Mouse (Mus musculus) WW6 (cell line): ENCODE results near the gene Cnbd2.

Source experiments
- DNase-seq: peaks from one replicate; pipeline ENCODE4 v3.0.0-alpha.2; 2013; ENCODE audit warnings: low read depth, low spot score

The Cnbd2 gene

DNA sequence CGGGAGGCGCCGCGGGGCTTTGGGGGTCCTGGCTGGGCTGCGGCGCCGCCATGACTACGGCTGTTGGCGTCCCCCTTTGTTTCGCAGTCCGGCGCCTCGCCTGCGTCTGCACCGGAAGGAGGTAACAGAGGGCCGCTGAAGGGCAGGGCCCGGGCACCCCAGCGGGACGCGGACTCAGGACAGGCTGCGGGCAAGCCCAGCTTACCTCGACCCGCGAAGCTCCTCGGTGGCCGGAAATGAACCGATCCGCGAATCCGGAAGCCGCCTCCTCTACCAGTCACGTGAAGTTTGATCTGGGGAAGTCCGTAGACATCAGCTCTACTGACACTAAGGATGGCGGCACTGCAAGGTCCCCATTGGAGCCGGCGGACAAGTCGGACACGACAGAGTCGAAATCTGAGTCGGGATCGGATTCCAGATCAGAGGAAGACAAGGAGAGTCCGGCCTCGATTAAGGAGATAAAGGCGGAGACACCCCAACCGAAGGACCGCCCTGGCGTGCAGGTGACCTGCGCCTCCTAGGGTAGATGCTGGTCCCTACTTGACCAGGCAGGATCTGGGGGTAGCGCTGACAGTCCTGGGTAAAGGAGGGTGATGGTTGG is at the start of gene Cnbd2, which contains the start of gene Scand1:
Gene Cnbd2, plus strand, starts transcription at position 3 of the 601 bp plus-strand sequence.
Gene Scand1, minus strand, starts transcription at position 408 of the 601 bp plus-strand sequence.
- DNase-seq: peak; percentile 55

DNA sequence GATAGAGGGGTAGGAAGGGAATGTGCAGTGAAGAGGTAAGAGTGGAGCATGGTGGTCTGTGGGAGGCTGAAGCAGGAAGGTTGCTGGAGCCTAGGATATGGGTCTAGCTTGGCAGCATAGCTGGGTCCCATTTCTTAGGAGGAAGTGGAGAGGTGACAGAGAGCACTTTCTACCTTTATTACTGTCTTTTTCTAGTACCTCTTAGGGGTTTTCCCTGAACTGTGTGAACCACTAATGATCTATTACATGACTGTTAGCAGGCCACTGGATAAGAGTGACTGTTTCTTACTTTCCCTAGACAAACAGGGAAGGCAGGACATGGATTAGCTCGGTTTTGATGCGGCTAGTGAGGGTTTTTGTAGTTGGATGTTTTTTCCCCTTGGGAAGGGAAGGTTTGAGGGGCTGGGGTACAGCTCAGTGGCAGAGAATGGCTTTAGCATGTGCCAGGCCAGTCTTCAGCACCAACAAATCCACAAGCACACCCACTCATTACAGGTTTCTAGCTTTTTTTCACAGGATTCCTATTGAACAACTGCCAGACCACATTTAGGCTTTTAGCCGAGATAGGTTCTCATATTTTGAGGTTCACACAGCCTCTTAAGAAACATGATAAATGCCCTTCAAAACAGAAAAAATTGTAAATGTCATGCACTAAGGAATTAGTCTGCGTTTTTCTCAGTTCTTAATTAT is 48.8 kb upstream of the Cnbd2 start:
- DNase-seq: no peak

DNA sequence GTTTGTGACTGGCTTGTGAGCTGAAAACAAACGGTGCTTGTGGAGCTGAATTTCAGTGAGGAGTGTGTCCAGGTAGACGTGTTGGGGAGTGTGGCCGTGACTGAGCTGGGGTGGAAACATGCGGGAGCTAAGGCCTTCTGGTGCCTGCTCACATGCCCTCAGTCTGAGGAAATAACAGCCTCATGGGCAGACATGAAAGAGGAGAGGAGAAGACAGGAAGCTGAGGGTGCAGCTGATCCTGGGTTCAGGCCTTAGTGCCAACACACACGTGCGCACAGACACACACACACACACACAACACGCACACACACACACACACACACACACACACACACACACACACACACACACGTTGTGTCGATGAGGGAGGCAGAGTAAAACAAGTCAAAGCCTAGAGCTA is 44.5 kb upstream of the Cnbd2 start:
- no peak for DNase-seq

DNA sequence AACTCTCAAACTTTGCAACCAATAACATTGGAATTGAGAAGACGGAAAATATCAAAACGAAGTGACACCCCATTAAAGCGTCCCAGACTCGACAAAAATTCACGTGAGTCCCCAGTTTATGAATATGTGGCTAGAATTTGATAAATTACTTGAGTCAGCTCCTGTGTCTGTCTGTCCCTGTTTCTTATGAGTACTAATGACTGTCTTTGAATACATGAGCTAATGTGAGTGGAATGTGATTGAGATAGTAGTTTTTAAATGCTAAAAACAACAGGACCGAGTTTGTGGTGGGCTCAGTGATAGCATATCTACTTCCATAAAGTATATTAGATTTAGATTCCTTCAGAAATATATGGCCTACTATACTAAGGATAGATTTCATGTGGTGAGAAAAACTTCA is 39.5 kb upstream of the Cnbd2 start:
- no peak for DNase-seq

DNA sequence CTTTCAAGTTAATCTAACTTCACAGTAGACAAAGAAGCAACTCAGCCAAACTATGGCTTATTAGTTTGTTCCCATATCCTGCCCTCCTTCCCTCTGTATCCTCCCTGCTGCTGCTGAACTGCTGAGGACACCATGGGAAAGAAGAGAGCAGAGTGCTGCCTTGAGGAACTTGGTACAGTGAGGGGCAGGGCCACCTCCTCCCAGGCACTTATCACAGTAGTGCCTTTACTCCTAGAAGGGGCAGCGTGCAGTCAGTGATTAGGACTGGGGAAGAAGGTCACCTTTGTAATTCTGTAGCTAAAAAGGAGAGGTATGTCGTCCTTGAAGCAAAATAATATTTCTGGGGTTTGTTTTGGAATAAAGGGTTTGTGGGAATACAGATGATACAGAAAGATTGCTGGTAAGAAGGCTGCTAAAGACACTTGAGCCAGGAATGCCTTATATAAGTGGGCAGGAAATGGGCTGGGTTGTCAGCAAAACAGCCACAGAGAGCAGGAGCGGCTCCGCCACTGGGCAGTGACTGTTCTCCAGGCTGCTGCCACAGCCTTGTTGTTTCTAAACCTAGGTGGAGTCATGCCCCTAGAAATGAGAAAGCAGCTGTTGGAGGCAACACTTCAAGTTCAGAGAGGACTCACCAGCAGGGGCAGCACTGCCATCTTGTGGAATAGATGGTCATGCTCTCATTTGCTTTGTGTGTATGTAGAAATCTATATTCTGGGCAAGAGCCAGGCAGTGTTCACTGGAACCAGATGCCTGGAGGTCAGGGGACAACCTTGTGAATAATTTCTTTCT is 33.7 kb upstream of the Cnbd2 start:
- DNase-seq: no peak

DNA sequence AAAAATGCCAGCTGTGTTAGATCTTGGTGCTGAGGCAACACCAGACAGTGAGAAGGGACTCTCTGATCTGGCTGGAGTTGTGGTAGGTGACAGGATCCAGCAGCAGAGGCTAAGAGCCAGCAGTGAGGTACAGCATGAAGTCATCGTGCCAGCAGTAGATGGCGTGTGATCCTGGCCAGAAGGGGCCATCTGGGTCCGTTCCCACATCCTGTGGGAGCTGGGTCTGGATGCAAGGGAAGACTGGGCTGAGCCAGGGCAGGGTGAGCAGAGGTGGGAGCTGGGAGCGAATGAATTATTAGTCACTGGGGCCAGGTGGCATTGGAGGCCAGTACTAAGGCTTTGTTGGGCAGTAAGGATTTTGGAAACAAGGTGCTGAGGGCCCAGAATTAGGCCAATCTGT is 30.9 kb upstream of the Cnbd2 start:
- no peak for DNase-seq

DNA sequence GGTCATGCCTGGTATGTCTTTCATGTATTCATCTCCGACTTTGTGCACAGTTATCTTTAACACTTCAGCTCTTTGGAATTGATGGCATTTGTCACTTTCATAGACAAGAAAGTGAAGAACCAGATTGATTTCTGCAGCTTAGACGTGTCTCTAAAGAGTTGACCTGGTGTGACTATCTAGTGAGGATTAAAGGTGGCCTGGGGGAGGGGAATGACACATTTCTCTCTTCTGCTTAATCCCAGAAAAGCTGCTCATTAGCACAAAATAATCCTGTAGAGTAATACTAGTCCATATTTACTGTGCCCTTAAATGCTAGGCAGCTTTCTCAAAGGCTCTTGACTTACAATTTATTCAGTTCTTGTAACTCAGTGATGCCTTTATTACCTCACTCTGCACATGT is 26.9 kb upstream of the Cnbd2 start:
- no peak for DNase-seq

DNA sequence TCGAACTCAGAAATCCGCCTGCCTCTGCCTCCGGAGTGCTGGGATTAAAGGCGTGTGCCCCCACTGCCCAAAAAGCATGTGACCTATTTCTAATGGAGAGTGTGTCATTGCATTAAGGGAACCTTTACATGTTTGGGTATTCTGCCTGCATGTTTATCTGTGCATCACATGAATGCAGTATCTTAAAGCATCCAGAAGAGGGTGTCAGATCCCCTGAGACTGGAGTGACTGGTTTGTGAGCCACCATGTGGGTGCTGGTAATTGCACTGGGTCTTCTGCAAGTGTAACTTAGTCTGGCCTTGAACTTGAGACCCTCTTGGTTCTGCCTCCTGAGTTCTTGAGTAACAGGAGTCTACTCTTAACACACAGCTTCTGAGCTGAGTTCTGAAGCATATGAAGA is 25.4 kb upstream of the Cnbd2 start:
- no peak for DNase-seq

DNA sequence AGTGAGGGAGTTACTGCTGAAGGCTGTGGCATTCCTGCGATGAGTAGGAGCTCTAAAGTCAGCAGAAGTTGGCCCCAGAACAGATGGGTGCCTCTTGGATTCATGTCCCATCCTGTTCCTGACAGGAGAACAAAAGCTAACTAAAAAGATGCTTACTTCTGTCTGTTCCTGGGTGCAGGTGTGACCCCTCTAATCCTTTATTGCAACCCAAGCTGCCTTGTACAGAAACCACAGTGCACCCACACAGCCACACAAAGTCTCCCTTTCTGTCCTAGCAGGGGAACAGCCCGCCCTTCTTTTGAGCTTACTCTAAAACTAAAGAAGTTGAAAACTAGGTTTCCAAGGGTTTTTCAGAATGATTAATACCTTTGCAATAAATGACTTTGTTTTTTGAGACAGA is 23.9 kb upstream of the Cnbd2 start:
- DNase-seq: no peak

DNA sequence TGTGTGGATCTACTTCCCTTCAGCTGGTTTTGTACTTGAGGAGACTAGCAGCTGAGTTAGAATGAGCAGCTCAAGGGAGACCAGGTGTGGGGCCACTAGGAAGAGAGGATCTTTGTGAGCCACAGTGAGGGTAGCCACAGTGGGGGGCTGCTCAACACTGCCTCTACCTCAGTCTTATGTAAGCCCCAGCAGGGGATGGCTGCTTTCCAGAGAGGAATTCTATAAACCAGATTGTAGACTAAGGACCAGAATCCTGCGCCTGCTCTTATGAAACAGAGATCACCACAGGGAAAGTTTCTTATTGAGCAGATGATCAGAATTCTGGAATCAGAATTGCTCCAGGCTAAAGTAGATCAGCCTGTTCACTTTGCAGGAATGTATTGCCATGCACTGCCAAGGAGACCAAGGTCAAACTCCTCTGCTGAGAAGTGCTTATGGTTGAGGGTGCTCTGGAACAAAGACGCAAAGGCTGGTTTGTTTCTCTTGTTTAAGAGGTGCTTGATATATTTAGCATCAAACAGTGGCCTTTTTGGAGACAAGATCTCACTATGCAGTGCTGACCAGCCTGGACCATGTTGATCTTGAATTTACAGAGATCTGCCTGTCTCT is 22.4 kb upstream of the Cnbd2 start:
- no peak for DNase-seq

DNA sequence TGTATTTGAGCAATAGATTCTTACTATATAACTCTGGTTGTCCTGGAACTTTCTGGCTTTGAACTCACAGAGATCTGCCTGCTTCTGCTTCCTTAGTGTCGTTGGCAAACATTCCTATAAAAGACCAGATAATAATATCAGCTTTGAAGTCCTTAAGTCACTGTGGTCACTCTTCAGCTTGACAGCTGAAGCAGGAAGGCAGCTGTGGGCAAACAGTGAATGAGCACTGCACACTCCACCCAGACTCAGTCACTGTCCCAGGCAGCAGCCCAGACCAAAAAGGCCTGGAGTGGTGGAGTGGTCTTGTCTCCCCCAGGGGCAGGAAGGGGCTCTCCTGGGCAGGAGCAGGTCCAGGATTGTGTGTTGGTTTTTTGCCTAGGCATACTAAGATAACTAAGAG is 20.1 kb upstream of the Cnbd2 start:
- no peak for DNase-seq

DNA sequence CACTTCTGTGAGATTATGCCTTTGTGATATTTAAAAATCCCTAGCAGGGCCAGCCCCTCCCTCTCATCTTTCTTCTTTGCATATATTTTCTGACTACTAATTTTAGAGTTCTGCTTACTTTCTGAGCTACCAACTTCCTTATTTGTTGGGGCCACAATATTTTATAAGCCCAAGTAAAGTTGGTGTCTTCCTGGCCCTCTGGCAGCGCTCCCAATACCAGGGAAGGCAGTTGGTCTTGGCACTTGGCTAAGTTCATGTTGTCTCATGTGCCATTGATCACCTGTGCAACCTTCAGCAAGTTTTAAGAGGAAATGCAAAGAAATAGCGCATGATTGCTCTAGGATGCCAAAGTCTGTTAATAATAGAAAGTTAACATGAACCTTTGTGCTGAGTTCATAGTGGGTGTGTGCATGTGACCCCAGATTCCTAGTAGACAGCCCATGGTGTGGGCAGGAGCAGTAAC is 16.5 kb upstream of the Cnbd2 start:
- no peak for DNase-seq

DNA sequence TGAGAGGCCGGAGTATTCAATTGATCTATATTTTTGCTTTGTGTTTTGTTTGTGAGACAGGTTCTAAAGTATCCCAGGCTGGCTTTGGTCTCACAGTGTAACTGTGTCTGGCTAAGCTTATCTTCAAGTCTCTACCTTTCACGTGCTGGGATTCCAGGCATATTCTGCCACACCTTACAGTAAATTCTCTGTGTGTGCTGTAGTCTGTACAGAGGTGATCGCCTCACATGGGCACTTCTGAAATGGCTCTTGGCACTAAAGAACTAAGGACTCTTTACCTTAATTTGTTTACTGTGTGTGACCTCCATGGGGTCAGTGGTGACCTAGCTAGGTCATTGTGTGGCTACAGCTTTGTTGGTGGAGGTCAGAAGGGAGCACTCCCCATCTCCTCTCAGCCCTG is 15.9 kb upstream of the Cnbd2 start:
- DNase-seq: no peak

DNA sequence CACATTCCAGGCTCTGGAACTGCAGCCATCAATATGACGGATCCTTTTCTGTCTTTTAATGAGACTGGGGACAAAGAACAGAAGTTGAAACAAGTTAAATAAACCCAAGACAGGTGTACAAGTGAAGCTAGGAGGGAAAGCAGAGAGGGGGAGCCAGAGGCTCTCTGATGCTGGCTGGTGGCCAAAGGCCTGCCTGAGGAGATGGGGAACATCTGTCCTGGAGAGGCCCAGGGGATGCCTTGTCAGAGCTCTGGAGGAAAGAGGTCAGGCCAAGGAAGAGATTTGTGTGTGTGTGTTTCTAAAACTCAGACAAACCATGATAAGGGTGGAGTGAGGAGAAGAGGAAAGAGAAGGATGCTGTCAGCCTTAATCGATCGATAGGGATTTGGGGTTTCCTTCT is 14.4 kb upstream of the Cnbd2 start:
- no peak for DNase-seq

DNA sequence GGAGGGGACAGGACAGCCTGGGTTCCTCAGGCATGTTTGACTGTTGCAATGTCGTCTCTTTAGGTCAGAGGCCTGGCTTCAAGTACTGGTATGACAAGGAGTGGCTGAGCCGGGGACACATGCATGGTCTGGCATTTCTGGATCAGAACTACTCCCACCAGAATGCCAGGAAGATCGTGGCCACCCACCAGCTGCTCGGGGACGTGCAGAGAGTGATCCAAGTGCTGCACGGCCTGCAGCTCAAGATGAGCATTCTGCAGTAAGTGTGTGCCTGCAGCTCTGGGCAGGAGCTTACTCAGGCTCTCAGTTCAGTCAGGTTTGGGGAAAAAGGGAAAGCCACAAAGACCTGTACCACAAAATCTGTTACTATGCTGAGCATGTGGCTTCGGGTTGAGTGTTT is 13.6 kb upstream of the Cnbd2 start:
- no peak for DNase-seq

DNA sequence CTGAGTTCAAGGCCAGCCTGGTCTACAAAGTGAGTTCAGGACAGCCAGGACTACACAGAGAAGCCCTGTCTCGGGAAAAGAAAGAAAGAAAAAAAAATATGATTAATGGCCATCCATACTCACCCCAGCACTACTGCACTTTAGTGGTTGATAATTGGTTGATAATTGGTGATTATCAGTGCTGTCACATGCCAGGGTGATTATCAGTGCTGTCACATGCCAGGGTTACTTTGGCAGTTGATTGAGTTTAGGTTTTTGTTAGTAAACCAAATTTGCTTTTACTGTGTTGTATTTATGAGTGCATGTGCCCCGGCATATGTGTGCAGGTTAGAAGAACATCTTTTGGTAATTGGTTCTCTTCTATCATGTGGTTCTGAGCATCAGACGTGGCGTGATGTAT is 10.0 kb upstream of the Cnbd2 start:
- no peak for DNase-seq

DNA sequence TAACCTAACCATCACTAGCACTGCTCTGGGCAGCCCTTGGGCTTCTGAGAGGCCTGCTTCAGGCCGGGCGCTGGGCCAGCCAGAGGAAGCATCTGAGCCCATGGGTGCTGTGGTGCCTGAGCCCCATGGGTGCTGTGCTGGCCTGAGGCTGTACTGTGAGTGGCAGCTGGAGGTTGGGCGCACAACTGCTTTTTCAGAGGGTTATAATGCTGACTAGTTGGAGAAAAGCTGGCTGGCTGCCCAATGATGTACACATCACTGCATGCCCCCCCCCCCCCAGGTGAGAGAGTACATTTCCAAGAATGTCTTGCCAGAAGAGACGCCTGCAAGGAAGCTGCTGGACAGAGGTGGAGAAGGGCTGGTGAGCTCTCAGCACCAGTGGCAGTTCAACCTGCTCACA is 7.7 kb upstream of the Cnbd2 start:
- DNase-seq: no peak

DNA sequence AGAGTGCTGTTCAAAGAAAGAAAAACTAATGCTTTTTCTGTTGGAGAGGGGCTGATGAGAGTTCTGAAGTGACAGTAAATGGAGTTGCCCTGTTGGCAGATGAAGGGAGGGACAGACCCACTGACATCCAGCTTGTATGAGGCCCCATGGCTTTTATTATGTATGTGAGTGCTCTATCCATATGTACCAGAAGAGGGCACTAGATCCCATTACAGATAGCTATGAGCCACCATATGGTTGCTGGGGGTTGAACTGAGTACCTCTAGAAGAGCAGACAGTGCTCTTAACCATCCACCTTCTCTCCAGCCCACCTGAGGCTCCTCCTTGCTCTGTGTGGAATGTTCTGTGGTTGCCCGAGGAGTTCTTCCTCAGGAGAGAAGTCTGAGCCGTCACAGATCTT is 6.3 kb upstream of the Cnbd2 start:
- DNase-seq: peak; percentile 26

DNA sequence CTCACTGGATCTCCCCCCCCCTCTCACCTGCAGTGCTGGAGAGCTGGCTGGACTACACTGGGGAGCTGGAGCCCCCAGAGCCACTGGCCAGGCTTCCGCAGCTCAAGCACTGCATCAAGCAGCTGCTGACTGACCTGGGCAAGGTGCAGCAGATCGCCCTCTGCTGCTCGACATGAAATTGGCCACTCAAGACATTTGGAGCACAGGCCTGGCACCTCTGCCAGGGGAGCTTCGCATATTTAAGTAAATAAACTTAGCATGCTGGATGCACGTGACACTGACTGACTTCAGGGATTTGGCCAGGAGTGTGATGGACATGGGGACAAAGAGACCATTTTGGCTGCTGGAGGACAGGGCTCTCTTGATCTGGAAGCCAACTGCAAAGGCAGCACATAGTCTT is 4.8 kb upstream of the Cnbd2 start:
- no peak for DNase-seq

DNA sequence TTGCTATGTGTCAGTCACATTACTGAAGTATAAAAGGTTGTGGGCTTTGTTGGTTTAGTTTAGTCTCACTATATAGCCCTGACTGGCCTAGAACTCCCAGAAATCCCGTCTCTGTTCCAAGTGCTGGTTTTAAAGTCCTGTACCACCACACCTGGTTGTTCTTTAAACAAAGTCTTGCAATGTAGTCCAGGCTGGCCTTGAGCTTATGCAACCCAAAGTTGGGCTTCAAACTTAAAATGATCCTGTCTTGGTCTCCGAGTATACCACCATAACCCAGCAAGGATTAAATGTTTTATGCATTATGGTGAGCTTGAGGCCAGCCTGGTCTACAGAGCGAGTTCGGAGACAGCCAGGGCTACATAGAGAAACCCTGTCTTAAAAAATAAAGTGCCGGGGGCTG is 2.2 kb upstream of the Cnbd2 start:
- DNase-seq: no peak

DNA sequence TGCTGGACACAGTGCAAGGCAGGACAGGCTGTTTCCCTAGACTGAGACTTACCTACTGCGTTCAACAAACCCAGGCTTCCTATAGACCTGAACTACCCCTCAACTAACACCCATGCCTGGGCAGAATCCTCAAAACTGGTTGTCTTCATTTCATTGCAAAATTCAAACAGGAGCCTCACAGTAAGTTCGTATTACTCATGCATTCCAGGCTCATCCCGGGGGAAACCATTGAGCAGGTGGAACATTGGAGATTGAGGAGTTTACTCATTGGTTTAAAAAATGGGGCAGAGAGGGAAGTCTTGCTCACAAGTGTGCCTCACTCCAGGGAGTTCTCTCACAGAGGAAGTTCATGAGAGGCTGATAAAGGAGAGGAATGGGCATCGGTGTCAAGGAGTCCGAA is 1.6 kb upstream of the Cnbd2 start:
- no peak for DNase-seq

DNA sequence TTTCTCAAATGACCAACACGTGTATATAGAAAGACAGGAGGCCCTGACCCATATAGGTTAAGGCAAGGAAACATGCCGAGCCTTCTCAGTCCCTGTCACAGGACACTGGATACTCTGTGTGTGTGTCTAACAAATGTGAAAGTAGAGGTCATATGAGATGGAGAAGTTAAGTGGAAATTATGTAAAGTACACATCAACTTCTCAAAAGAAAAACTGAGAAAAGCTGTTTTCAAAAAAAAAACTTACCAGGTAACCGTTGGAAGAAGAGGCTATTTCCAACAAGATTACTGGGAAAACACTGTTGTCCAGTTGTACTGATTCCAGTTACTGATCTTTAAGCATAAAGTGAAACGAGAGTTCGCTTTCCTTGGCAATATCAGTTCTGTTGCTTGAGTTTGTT is 1.2 kb upstream of the Cnbd2 start:
- no peak for DNase-seq
